Mouse (Mus musculus) E14TG2a.4 (cell line): ENCODE measurements around the gene Gm1979.
"Not testable (repeated sequence)": the region's sequence is repeated elsewhere in the genome, so short reads cannot be mapped to it uniquely, and the experiment has no call there.

ENCODE experiments used
- CTCF ChIP-seq: conservative IDR thresholded peaks from 2 replicates; pipeline ENCODE4 v1.5.1; 2014; ENCODE audit warnings: low read length
- POU5F1 ChIP-seq: IDR thresholded peaks from 2 replicates; pipeline ENCODE4 v1.6.1; 2014; ENCODE audit warnings: low read length, borderline replicate concordance

DNA sequence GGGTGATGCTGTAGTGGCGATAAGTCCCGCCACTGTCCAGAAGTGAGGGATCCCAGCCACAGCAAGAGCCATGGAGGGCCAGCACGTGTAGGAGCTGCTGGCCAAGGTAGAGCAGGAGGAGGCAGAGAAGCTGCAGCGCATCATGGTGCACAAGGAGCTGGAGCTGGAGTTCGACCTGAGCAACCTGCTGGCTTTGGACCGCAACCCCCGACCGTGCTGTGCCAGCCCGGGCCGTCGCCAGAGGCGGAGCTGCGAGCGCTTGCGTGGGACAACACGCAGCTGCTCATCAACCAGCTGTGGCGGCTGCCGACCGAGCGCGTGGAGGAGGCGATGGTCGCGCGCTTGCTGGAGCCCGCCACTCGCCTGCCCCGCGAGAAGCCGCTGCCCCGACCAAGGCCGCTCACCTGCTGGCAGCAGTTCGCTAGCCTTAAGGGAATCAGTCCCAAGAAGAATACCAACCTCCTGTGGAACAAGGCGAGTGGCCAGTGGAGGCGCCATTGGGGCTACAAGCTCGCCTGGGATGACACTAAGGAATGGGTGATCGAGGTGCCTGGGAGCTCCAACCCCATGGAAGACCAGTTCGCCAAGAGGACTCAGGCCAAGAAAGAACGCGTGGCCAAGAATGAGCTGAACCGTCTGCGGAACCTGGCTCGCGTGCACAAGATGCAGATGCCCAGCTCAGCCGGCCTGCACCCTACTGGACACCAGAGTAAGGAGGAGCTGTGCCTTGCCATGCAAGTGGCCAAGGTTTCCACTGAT is 2.5 kb upstream of the Gm1979 start:
- TF ChIP-seq CTCF: peak; percentile 33
- TF ChIP-seq POU5F1: not testable (repeated sequence)
